Mouse (Mus musculus) spleen, postnatal 14 days (tissue): ENCODE results near the gene Vmn1r171.
"Not testable (repeated sequence)": the region's sequence is repeated elsewhere in the genome, so short reads cannot be mapped to it uniquely, and the experiment has no call there.

Source experiments
- DNase-seq, 2 experiments: peaks; one replicate each; pipeline ENCODE4 v3.0.0; 2021 to 2022; ENCODE audit warnings: low spot score in 2 of 2

Vmn1r171 gene

GRCm38 (mm10) chr7:23630422-23630821 lies at the start of gene Vmn1r171:
Gene Vmn1r171, plus strand, starts transcription at chr7:23630722.
- DNase-seq = no peak

DNA sequence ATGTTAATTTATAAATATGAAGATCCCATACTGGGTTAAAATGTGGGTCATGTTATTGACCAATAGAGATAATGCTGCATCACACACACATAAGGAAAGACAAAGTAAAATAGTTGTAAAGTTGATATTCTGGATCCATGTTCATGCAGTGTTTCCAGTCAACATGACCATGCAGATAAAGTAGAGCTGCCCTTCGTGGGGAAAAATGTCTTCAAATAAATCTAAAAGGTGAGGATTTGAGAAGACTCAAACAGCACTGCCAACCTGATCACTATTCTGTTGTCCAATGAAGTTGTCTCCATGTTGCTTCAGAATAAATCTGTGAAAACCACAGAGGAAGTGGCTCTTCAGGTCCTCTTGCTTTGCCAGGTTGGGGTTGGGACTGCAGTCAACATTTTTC lies 24.6 kb upstream of the Vmn1r171 start, which contains the start of gene Vmn1r170:
Gene Vmn1r170, plus strand, starts transcription at position 301 of the 400 bp plus-strand sequence.
- DNase-seq = not testable (repeated sequence)

GRCm38 (mm10) chr7:23658016-23658415 lies 27.5 kb downstream of the Vmn1r171 start, which contains the start of gene Vmn1r172:
Gene Vmn1r172, plus strand, starts transcription at chr7:23658316.
- DNase-seq = no peak
